Mouse (Mus musculus) skeletal muscle tissue, adult 2 months (tissue): Measurements from ENCODE around the gene Mypop.

Experiments
- DNase-seq: peaks from one replicate; pipeline ENCODE4 v3.0.0-alpha.2; 2012; ENCODE audit warnings: low read depth, low spot score

The Mypop gene

GRCm38 (mm10) chr7:18989995-18990394 is 1.1 kb upstream of the Mypop start:
- no peak for DNase-seq

- no peak for DNase-seq
Observed at GRCm38 (mm10) chr7:18991660-18992293, 732 bp downstream of the Mypop start.

GRCm38 (mm10) chr7:18992294-18992675 is 1.2 kb downstream of the Mypop start:
- no peak for DNase-seq

- DNase-seq: no peak
Observed at GRCm38 (mm10) chr7:18993036-18993435, 2.0 kb downstream of the Mypop start.

GRCm38 (mm10) chr7:18998835-18999234 is 7.8 kb downstream of the Mypop start:
- DNase-seq: no peak

GRCm38 (mm10) chr7:19000421-19000820 is 9.4 kb downstream of the Mypop start:
- DNase-seq: no peak

- DNase-seq: no peak
Observed at GRCm38 (mm10) chr7:19001066-19001806, 10.2 kb downstream of the Mypop start.

GRCm38 (mm10) chr7:19001807-19002085 is 10.7 kb downstream of the Mypop start:
- DNase-seq: no peak

GRCm38 (mm10) chr7:19002115-19002514 is 11.1 kb downstream of the Mypop start:
- no peak for DNase-seq

GRCm38 (mm10) chr7:19002848-19003498 is 11.9 kb downstream of the Mypop start:
- DNase-seq: peak; percentile 82

- peak; percentile 92 for DNase-seq
Observed at GRCm38 (mm10) chr7:19003902-19004630, 13.0 kb downstream of the Mypop start, which contains the start of gene Irf2bp1. Gene Irf2bp1, plus strand, starts transcription at chr7:19004044.

GRCm38 (mm10) chr7:19004631-19005079 is 13.6 kb downstream of the Mypop start:
- no peak for DNase-seq

GRCm38 (mm10) chr7:19005417-19006121 is 14.5 kb downstream of the Mypop start:
- DNase-seq: no peak

GRCm38 (mm10) chr7:19006476-19006875 is 15.4 kb downstream of the Mypop start:
- peak; percentile 76 for DNase-seq

- no peak for DNase-seq
Observed at GRCm38 (mm10) chr7:19007026-19007977, 16.3 kb downstream of the Mypop start.

- no peak for DNase-seq
Observed at GRCm38 (mm10) chr7:19010581-19010980, 19.5 kb downstream of the Mypop start.

- no peak for DNase-seq
Observed at GRCm38 (mm10) chr7:19012025-19012621, 21.1 kb downstream of the Mypop start.

GRCm38 (mm10) chr7:19012882-19013281 is 21.8 kb downstream of the Mypop start:
- DNase-seq: no peak

- DNase-seq: no peak
Observed at GRCm38 (mm10) chr7:19014452-19014851, 23.4 kb downstream of the Mypop start.

GRCm38 (mm10) chr7:19016042-19016441 is 25.0 kb downstream of the Mypop start:
- DNase-seq: no peak
